Mouse (Mus musculus): ENCODE measurements around the gene Trabd2b.

DNA sequence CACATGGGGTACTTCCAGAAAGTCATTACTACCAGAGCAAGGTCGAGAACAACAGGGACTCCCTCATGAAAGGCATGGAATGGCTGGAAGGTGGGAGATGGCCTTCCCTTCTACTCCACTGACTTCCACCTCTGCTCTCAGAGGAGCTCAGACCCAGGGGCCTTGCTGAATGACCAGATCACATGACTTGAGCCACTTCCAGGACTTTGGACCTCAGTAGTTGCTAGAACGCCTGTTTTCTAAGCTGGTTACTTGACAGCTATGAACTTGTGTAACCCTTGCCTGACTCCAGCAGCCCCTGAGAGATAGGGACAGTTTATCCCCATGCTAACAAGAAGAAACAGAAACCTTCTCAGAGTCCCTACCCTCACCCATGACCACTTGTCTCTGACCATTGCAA, 50.6 kb downstream of the Trabd2b start:
- TF ChIP-seq CTCF (IDR thresholded peaks at IDR 0.05; ENCODE audit: low read depth, low read length) (no peak), POLR2A (IDR thresholded peaks at IDR 0.05; ENCODE audit: insufficient read depth, low read length) (no peak), EP300 (IDR thresholded peaks at IDR 0.05; ENCODE audit: insufficient read depth, low read depth, low read length) (no peak)

Measured in ES-Bruce4 (cell line).